Mouse (Mus musculus) cerebellum, postnatal 14 days (tissue): ENCODE data around the gene Olfr1442.
"Not testable (repeated sequence)": the region's sequence is repeated elsewhere in the genome, so short reads cannot be mapped to it uniquely, and the experiment has no call there.

Experiments
- DNase-seq, 2 experiments: peaks; one replicate each; pipeline ENCODE4 v3.0.0; 2021; ENCODE audit warnings: mixed read lengths in 2 of 2

Gene Olfr1442

DNA sequence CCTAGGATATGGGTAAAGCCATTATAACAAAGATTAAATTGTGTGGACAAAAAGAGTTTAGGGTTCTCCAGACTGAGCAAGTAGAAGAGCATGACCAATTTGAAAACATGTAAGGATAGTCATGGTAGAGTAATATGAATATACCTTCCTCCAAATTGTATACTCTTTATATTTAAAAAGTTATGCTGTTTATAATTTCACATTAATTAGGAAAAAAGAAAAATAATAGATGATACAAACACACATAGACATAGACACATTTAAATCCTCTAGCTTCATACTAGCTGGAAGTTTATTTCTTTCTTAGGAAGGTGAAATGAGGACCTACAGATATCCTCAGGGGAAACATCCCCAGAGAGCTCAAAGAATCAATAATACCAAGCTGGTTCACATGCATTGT lies at the start of gene Olfr1442:
TSS of gene Olfr1442 (plus strand) at position 301 of the 400 bp plus-strand sequence.
- no peak for DNase-seq

DNA sequence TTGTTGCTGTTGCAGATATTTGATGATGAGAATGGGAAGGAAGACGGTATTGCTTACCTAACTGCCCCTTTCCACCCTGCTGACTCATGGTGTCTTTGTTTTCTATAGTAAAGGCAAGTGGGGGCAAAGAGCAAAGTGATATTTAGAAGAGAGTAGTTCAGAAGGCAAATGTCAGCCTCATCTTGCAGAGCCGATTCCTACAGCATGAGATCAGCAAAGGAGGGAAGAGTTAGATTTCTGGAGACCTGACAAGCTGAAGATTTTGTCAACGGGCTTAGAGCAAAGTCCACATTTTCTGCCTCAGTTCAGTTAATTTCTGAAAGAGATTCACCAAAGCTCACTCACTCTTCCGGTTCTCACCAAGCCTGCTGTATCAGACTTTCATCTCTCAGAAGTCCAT lies 37.1 kb upstream of the Olfr1442 start, which contains the start of gene Glyat:
TSS of gene Glyat (plus strand) at position 133 of the 400 bp plus-strand sequence.
- DNase-seq = no peak

- DNase-seq = no peak
Measured at GRCm38 (mm10) chr19:12634259-12634658, 36.0 kb upstream of the Olfr1442 start.

- DNase-seq = no peak
Measured at GRCm38 (mm10) chr19:12634963-12635362, 35.3 kb upstream of the Olfr1442 start.

- DNase-seq = no peak
Measured at GRCm38 (mm10) chr19:12636863-12637262, 33.4 kb upstream of the Olfr1442 start.

- DNase-seq = no peak
Measured at GRCm38 (mm10) chr19:12638049-12638448, 32.2 kb upstream of the Olfr1442 start.

GRCm38 (mm10) chr19:12649511-12649910 lies 20.7 kb upstream of the Olfr1442 start:
- DNase-seq = no peak

GRCm38 (mm10) chr19:12666156-12666555 lies 4.1 kb upstream of the Olfr1442 start:
- no peak for DNase-seq

- not testable (repeated sequence) for DNase-seq
Measured at GRCm38 (mm10) chr19:12668601-12669000, 1.6 kb upstream of the Olfr1442 start.

DNA sequence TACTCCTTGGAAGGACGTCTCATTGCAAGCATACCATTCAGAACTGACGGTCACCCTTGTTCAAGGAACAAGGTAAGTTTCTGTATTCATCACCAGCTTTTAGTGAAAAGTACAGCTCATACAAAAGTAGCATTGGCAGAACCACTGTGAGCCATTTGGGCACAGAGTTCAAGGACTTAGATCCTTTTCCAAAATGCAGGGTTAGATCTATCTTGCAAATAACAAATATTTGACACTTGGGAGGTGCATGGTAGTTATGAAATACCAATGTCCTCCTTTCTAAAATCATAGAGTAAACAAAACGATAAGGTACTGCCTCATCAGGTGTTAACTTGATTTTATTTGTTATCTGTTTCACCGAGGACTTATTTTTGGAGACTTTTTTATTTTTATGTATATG lies 812 bp downstream of the Olfr1442 start:
- DNase-seq = no peak

GRCm38 (mm10) chr19:12677812-12678211 lies 7.6 kb downstream of the Olfr1442 start, which contains the start of gene Olfr1443:
TSS of gene Olfr1443 (plus strand) at chr19:12678112.
- DNase-seq = no peak

- DNase-seq = no peak
Measured at GRCm38 (mm10) chr19:12684638-12685037, 14.4 kb downstream of the Olfr1442 start.

- no peak for DNase-seq
Measured at GRCm38 (mm10) chr19:12685231-12685630, 15.0 kb downstream of the Olfr1442 start.

GRCm38 (mm10) chr19:12695590-12695989 lies 25.4 kb downstream of the Olfr1442 start, which contains the start of gene Keg1:
TSS of gene Keg1 (plus strand) at chr19:12695786.
- DNase-seq = no peak

DNA sequence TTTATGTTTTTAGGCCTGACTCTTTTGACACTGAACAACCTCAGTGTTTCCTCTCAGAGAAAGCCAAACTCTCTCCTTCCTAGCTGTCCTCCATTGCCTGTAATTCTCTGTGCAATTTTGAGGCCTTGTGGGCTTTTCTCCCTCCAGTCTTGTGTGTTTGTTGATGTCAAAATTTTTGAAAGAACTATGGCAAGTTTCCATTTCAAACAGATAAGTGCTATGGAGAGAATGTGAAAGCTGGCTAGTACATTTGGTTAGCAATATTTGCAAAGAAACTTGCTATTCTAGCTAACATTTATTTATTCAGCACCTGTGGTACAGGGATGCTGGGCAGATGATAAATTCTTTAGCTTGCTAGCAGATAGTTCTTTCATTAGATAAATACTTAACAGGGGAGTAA lies 26.0 kb downstream of the Olfr1442 start:
- no peak for DNase-seq

GRCm38 (mm10) chr19:12708458-12708857 lies 38.2 kb downstream of the Olfr1442 start:
- no peak for DNase-seq

DNA sequence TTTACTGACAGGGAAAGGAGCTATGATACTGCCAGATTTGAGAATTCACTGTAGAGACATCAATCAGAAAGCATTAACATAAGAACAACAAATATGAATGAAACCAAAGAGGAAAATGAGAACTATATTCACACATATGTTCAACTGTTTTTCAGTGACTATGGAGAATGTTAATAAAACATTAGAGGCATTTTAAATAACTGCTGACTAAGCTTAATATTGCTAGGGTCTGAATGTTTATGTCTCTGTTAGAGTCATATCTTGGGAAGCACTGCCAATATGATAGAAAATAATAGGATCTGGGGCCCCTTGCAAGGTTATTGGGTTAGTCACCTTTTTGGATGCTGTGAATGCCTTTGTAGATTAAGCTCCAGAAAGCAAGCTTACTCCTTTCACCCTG lies 38.7 kb downstream of the Olfr1442 start:
- no peak for DNase-seq

- DNase-seq = no peak
Measured at GRCm38 (mm10) chr19:12719189-12719588, 49.0 kb downstream of the Olfr1442 start.

DNA sequence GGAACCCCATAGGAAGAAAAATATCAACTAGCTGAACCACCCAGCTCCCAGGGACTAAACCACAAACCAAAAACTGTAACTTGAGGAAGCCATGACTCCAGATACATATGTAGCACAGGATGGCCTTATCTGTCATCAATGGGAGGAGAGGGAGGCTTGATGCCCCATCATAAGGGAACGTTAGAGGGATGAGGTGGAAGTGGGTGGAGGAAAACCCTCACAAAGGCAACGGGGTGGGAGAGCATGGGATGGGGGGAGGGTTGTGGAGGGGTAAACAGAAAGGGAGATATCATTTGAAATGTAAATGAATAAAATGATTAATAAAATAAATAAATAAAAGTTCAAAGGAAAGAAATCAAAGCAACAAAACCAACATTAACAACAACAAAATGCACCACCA lies 50.2 kb downstream of the Olfr1442 start:
- no peak for DNase-seq

DNA sequence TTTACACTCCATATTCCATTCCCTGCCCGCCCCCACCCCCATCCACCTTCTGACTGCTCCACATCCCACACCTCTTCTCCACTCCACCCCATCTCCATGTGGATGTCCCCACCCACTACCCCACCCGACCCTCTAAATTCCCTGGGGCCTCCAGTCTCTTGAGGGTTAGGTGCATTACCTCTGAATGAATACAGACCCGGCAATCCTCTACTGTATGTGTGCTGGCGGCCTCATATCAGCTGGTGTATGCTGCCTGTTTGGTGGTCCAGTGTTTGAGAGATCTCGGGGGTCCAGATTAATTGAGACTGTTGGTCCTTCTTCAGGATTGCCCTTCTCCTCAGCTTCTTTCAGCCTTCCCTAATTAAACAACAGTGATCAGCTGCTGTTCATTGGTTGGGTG lies 50.7 kb downstream of the Olfr1442 start:
- DNase-seq = not testable (repeated sequence)

- not testable (repeated sequence) for DNase-seq
Measured at GRCm38 (mm10) chr19:12721596-12721995, 51.4 kb downstream of the Olfr1442 start.

DNA sequence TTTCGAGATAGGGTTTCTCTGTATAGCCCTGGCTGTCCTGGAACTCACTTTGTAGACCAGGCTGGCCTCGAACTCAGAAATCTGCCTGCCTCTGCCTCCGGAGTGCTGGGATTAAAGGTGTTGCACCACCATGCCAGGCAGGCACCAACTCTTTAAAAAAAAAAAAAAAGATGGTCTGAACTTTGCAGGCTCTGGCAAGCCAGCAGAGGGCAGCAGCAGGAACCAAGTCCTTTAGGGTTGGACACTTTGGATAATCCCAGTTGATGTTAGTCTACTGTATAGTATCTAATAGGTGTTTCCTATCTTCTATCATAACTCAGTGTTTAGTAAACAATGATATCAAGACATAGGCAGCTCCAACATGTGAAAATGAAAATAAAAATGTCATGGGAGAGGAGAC lies 52.1 kb downstream of the Olfr1442 start:
- peak; percentile 41 to 65 for DNase-seq

- DNase-seq = no peak
Measured at GRCm38 (mm10) chr19:12725851-12726250, 55.6 kb downstream of the Olfr1442 start.
